Comparison of ENCODE assay signal across 14 mouse cellular contexts in the genomic region with DNA sequence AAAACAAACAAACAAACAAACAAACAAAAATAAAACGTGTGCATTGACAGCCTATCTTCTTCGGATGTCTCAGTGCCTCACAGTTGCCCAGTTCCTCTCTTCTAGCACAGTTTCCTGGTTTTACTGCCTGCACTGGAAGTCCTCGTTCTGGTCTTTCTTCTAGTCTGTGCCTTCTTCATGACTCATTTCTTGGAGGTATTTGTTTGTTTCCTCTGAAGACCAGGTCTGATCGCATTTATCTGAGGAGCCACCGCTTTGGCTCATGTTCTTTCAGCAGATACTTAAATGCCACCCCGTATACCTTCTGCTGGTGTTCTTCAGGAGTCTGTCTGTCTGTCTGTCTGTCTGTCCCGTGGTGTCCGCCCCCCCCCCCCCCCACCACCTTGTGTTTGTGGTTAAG.
"Had no signal": no experiment of that assay in that cellular context is flagged by ENCODE, and none has a peak within 500 bp of the region (broad histone marks: within the 10 kb centered on the region; RNA-seq: fewer than 3 reads in every experiment).

No protein-coding gene starts in this region.

- DNase-seq: kidney, adult 11 months; kidney, adult 9 months; kidney, postnatal 4 days; liver; lung, postnatal 10 days; midbrain, embryonic 14.5 days; right cerebral cortex, postnatal 25 days; thymus, postnatal 36 days had no signal

- H3K9me3 ChIP-seq: limb, embryonic 12.5 days; liver, embryonic 15.5 days; midbrain, embryonic 10.5 days had no signal

- H3K4me2 ChIP-seq: limb, embryonic 12.5 days; liver, embryonic 15.5 days had no signal

- H3K4me3 ChIP-seq: layer of hippocampus, adult 2 months; left cerebral cortex, adult 2 months; limb, embryonic 12.5 days; liver, embryonic 15.5 days; midbrain, embryonic 10.5 days had no signal

- H3K9ac ChIP-seq: limb, embryonic 12.5 days; liver, embryonic 15.5 days had no signal

- H3K27ac ChIP-seq: kidney, postnatal 0 days; layer of hippocampus, adult 2 months; left cerebral cortex, adult 2 months; limb, embryonic 12.5 days; liver, embryonic 15.5 days; midbrain, embryonic 10.5 days had no signal

- H3K36me3 ChIP-seq: limb, embryonic 12.5 days; midbrain, embryonic 10.5 days had no signal

- H3K27me3 ChIP-seq: limb, embryonic 12.5 days; liver, embryonic 15.5 days had no signal
